ENCODE assay signal across 10 mouse cellular contexts in the genomic region with DNA sequence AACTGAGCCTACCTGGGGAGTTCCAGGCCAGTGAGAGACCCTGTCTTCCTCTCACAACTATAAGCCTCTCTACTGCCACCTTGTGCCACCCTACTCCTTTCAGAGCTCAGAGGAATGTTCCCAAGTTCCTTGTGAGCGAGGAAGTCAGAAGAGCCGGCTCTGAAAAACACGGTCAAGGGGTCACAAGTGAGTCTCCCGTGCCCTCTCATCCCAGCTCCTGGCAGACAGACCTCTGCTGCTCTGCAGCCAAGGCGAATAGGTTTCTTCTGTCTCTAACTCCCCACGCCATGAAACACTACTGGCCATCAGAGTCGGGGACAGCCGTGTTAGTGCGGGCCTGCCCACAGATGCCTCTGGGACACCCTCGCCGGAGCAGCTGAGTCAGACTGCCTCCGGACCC. TPM values are rescaled to one million over a fixed set of nuclear protein-coding genes. Genes with fewer than 3 reads are reported as not detected.
DNase-seq lines count a peak whose midpoint lies in the region; ATAC-seq and TF ChIP-seq lines count a peak whose summit lies in the region.
"Had no signal": no experiment of that assay in that cellular context is flagged by ENCODE, and none has a peak within 500 bp of the region (broad histone marks: within the 10 kb centered on the region; RNA-seq: fewer than 3 reads in every experiment).

No protein-coding gene starts in this region.

- H3K4me3 ChIP-seq in gastrocnemius, adult 2 months = peak overlapping the region; percentile 68

- ATAC-seq in megakaryocyte progenitor cell, adult 5-6 weeks (replicated peaks; ENCODE audit: poor library complexity) = peak; percentile 78

- peak overlapping the region; percentile 83 for H3K27ac ChIP-seq in gastrocnemius, adult 2 months

- TF ChIP-seq CTCF in gastrocnemius, adult 2 months (IDR thresholded peaks at IDR 0.05) = peak; percentile 64

- intact Hi-C loops in gastrocnemius, adult 2 months (cut with DNase I) = loop anchor here (2.0 kb wide), 1 partner anchor 64 kb away; no protein-coding TSS in a partner anchor

- peak; percentile 49 for DNase-seq in adrenal gland, adult 2 months
- DNase-seq in adrenal gland, postnatal 4 days (ENCODE audit: low spot score in 2 of 2) = no peak
- DNase-seq in 3T3-L1 (ENCODE audit: low read depth, low spot score) = peak; percentile 74
- DNase-seq in cerebellum, adult 11-12 months = peak; percentile 74
- DNase-seq in gastrocnemius, adult 2 months = peak; percentile 63
- DNase-seq in kidney, adult 8-10 months = peak; percentile 48 to 58
- no peak for DNase-seq in urinary bladder, postnatal 25 days (ENCODE audit: low spot score)

RNA-seq across cellular contexts. Expression of a gene that starts 40.9 kb away (rescaled TPM):
- total RNA-seq in adrenal gland, adult 2 months (2021) = 10 to 100 TPM; 24.2 to 28.0 TPM
- 32.8 and 43.3 TPM in 2 replicates for polyA plus RNA-seq in adrenal gland, adult 2 months (2012; rRNA removed)
- 10 to 100 TPM; 36.1 to 36.9 TPM for total RNA-seq in adrenal gland, postnatal 4 days (2021)
- total RNA-seq in gastrocnemius, adult 2 months (2021) = 10 to 100 TPM in 1 of 2 experiments, 1 to 10 TPM in 1; 7.1 to 11.4 TPM
- 46.5 and 62.6 TPM in 2 replicates for total RNA-seq in megakaryocyte progenitor cell, adult 5-6 weeks (2015)
- 29.4 and 31.7 TPM in 2 replicates for total RNA-seq in megakaryocyte progenitor cell, adult 5-6 weeks (2017)

RNA-seq across cellular contexts. Expression of a gene that starts 41.0 kb away (rescaled TPM):
- under 1 TPM in 1 of 2 experiments, not detected in 1; 0.28 TPM for total RNA-seq in adrenal gland, adult 2 months (2021)
- polyA plus RNA-seq in adrenal gland, adult 2 months (2012; rRNA removed) = not detected in 2 replicates
- total RNA-seq in adrenal gland, postnatal 4 days (2021) = under 1 TPM; 0.45 to 0.59 TPM
- total RNA-seq in gastrocnemius, adult 2 months (2021) = under 1 TPM; 0.18 to 0.20 TPM
- not detected in 2 replicates for total RNA-seq in megakaryocyte progenitor cell, adult 5-6 weeks (2015)
- total RNA-seq in megakaryocyte progenitor cell, adult 5-6 weeks (2017) = not detected in 2 replicates
- total RNA-seq: hematopoietic stem cell, adult 5-6 weeks had no signal
- polyA plus RNA-seq: spleen, adult 2 months had no signal

Comparison
In these comparisons a context has a peak if more than half of its experiments do, and no peak if none do; other contexts are left out.
1. DNase-seq: peak in adrenal gland, adult 2 months (single experiment), 3T3-L1 (single experiment), cerebellum, adult 11-12 months (single experiment), gastrocnemius, adult 2 months (single experiment) and kidney, adult 8-10 months (2 of 2); none in adrenal gland, postnatal 4 days (0 of 2) and urinary bladder, postnatal 25 days (single experiment).